Mouse (Mus musculus): ENCODE measurements around the gene Fgfr2.
"Not testable (repeated sequence)": the region's sequence is repeated elsewhere in the genome, so short reads cannot be mapped to it uniquely, and the experiment has no call there.

DNA sequence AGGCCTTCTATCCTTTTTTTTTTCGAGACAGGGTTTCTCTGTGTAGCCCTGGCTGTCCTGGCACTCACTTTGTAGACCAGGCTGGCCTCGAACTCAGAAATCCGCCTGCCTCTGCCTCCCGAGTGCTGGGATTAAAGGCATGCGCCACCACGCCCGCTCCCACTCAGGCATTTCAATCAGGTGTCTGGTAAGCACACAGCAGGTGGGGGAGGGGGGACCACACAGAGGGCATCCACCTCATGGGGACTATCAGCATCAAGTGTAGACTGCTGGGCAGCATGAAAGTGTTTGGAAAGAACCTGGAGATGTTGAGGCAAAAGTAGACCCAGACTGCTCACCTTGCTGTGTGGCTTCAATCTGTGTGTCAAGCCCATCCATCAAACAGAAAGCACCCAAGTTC is 27.5 kb downstream of the Fgfr2 start:
- not testable (repeated sequence) for TF ChIP-seq CTCF (conservative IDR thresholded peaks at IDR 0.05; ENCODE audit: insufficient read depth, insufficient read length, low read depth, low read length); POLR2A (IDR thresholded peaks at IDR 0.05; ENCODE audit: low read depth, low read length)

Measured in kidney, adult 2 months (tissue).